Mouse (Mus musculus) common myeloid progenitor, adult 5-6 weeks (primary cell): ENCODE measurements at regions not wholly inside any gene's neighbourhood (a gene's known extent, or its start where the extent isn't known, plus 50 kb on each side); places are given as distances from the start of the nearest gene placed in this dataset.

ENCODE experiments used
- ATAC-seq: replicated peaks from 2 replicates; pipeline ENCODE4 v1.8.0; 2016; ENCODE audit warnings: low read depth, mild to moderate bottlenecking, moderate TSS enrichment, inconsistent platforms; ENCODE audit not compliant: poor library complexity, severe bottlenecking

GRCm38 (mm10) chr14:85965139-85965538 is 1175.9 kb downstream of the Diaph3 start:
- ATAC-seq = peak; percentile 94

GRCm38 (mm10) chr14:85945707-85946313 is 1195.2 kb downstream of the Diaph3 start:
- no peak for ATAC-seq

GRCm38 (mm10) chr14:85942792-85943191 is 1198.2 kb downstream of the Diaph3 start:
- no peak for ATAC-seq

DNA sequence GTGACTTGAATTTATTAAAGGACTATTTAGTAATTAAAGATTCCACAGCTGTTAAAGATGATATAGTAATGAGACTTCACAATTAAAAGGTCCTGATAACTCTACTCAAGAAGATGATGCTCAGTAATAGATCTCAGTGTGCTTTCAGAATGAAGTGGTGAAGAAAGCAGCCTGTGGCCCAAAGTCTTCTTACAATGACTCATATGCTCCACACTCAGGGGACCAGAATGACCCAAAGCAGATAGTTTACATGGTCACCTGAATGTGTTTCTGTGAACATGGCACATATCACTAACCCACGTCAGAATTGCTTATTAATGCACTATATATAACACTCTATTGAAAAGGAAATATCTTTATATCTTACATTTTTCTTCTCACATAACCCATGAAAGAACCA is 1200.5 kb downstream of the Diaph3 start:
- no peak for ATAC-seq

DNA sequence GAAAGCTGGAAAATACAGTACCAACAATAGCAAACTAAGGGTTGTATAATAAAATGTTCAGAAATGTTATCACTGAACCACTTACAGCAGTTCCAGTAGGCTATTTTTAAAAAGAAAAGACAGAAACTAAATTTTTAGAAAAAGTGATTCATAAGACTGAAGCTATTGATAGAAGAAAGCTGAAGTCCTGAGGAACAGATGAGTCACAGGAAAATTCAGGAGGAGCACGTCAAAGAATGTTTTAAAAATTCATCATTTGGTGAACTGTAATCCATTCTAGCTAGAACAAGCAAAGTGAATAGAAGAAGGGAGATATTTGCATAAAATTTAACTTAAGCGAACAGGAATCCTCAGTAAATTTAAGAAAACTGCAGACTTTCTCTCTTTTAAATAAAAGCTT is 1205.9 kb downstream of the Diaph3 start:
- ATAC-seq = no peak

GRCm38 (mm10) chr14:85930387-85930786 is 1210.6 kb downstream of the Diaph3 start:
- no peak for ATAC-seq

- no peak for ATAC-seq
These were observed 1222.1 kb downstream of the Diaph3 start for GRCm38 (mm10) chr14:85918894-85919293.

DNA sequence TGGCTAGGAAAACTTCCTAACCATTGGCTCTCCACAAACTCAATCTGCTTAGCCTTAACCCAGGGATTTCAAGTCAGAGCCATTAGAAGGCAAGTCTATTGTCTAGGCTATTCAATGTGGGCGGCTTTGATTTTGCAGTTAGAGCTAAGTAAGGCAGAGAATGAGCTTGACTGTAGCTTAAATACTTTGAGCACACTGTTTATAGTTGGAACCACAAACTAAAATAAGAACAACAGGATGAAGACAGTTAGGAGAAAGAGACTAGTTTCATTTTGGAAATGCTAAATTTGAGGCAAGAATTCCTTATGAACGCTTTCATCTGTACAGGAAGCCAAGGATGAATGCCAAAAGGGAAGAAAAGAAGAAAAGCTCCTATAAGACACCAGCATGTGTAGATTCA is 1225.3 kb downstream of the Diaph3 start:
- ATAC-seq = no peak

- no peak for ATAC-seq
These were observed 1243.1 kb downstream of the Diaph3 start for GRCm38 (mm10) chr14:85897890-85898289.

DNA sequence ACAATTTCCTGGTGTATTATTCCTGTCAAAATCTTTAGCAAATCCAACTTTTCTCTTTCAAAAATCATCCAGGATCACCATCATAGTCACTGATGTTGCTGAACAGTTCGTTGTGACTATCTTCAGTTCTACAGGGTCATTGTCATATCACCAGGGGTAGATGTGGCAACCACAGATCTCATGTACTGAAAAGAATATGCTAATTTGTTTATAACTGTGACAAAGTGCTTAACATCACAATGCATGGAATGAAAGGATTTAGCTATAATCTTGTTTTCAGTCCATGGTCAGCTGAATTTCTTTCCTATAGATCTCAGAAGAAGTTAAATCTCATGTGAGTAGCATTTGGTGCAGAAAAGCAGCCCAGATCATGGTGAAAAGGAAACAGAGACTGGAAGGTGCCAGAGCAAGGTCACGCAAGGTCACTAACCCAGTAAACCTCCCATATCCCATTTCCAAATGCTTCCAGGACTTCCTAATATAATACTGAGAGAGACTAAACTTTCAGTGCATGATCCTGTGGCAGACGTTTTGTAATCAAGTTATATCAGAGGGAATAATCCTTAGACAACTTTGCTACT is 1279.6 kb downstream of the Diaph3 start:
- no peak for ATAC-seq

- peak; percentile 98 for ATAC-seq
These were observed 1291.5 kb downstream of the Diaph3 start for GRCm38 (mm10) chr14:85849490-85849889.

DNA sequence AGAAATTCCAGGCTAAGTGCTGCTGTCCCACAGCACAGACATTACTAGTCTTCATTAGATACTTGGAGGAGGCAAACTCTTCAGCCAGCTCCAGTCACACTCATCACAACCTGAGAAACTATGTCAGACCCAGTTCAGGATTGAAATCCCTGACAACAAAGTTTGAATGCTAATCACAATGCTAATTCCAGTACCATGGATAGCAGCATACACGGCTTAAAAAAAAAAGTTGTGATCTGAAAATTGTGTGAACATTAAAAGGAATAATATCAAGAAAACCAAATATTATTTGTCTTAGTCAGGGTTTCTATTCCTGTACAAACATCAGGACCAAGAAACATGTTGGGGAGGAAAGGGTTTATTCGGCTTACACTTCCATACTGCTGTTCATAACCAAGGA is 1305.5 kb downstream of the Diaph3 start:
- ATAC-seq = no peak

GRCm38 (mm10) chr14:85814920-85815319 is 1326.1 kb downstream of the Diaph3 start:
- no peak for ATAC-seq

GRCm38 (mm10) chr14:85784386-85784785 is 1341.0 kb downstream of the Pcdh17 start:
- no peak for ATAC-seq

DNA sequence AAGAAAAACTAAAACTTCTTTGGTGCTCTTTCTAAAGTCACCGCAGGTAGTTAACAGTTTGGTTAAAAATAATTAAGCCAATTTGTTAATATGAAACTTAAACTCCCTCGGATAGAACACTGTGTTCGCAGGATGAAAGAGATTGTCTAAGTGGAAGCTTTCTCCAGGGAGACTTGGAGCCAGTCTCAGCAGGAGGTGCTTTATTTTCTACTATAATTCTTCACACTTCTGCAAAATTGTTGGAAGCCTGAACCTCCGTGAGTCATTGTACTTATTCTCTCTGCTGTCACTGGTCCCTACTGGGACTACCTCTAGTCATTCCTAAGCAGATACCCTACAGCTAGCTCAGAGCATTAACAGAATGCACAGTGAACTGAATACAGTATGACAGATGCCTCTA is 1327.3 kb downstream of the Pcdh17 start:
- ATAC-seq = no peak

GRCm38 (mm10) chr14:85768301-85768700 is 1324.9 kb downstream of the Pcdh17 start:
- ATAC-seq = no peak

- no peak for ATAC-seq
These were observed 1314.0 kb downstream of the Pcdh17 start for GRCm38 (mm10) chr14:85757343-85757742.

- ATAC-seq = no peak
These were observed 1295.2 kb downstream of the Pcdh17 start for GRCm38 (mm10) chr14:85738567-85738966.
